Mouse (Mus musculus) common myeloid progenitor, adult 5-6 weeks (primary cell): ENCODE measurements around the gene Ubash3b. TPM values are rescaled to one million over a fixed set of nuclear protein-coding genes. Genes with fewer than 3 reads are reported as not detected.
A peak's percentile ranks its signal among the peaks of the same experiment; 100 is the strongest.

ENCODE experiments used
- ATAC-seq: replicated peaks from 2 replicates; pipeline ENCODE4 v1.8.0; 2016; ENCODE audit warnings: low read depth, mild to moderate bottlenecking, moderate TSS enrichment, inconsistent platforms; ENCODE audit not compliant: poor library complexity, severe bottlenecking
- total RNA-seq: library from RNA; stranded (forward); fragments of 200-1000, 187-1606 nt; gene quantifications from 2 replicates; pipeline ENCODE4 v1.2.3, GENCODE M21; 2017

The Ubash3b gene
- total RNA-seq, 1 experiment from 2014 or later, result 9.1 TPM

GRCm38 (mm10) chr9:41071906-41072511 is 89.5 kb downstream of the Ubash3b start:
- peak; percentile 16 for ATAC-seq

DNA sequence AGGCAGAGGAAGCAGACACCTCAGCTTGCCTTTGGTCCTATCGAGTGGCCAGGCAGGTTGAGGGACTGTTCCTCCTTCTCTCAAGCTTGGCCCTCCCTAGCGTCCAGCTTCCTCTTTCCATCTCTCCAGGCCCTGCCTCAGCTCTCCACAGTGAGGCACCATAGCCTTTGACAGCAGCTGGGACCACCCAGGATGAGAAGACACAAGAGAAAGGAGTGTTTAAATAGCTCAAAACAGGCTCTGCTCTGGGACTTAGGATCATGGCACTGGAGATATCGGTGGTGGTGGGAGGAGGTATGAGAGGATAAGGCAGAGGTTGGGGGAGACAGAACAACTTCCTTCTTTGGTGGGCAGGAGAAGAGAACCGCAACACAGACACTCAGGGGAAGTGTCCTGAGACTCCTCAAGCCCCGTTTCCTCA is 90.7 kb downstream of the Ubash3b start:
- peak; percentile 45 for ATAC-seq

GRCm38 (mm10) chr9:41069509-41069908 is 92.0 kb downstream of the Ubash3b start:
- ATAC-seq, result no peak

DNA sequence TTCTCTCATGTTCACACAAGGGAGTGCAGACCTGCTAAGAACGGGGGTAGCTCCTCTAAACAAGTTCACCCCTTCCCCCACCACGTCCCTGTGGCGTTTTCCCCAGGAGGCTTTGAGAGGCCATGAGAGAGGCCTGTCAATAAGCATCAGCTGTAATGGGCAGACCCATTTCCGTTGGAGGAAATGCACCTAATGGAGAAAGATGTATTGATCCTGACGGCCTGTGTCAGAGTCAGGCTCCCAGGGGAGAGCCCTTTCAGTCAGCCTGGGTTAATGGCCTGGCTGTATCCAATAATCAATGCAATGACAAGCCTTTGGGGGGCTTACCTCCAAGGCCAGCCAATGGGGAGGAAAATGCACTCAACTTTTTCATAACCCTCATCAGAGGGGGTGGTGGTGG is 100.1 kb downstream of the Ubash3b start:
- ATAC-seq, result no peak

DNA sequence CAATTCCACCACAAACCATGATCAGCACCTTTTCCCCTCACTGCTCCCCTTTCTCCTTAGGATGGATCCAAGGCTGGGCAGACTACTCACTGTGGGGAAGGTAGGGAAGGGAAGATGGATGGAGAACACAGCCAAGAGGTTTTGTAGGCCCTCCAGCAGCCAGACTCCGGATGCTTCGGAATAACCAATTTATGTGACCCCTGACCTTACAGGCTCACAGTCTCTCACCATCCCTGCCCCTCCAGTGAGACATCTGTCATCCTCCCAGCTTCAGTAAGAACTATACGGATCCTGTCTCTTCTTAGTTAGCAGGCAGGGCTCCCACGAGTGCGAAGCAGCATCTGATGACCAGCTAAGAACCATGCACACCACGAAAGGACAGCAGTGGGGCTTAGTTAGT is 100.9 kb downstream of the Ubash3b start:
- ATAC-seq, result no peak

DNA sequence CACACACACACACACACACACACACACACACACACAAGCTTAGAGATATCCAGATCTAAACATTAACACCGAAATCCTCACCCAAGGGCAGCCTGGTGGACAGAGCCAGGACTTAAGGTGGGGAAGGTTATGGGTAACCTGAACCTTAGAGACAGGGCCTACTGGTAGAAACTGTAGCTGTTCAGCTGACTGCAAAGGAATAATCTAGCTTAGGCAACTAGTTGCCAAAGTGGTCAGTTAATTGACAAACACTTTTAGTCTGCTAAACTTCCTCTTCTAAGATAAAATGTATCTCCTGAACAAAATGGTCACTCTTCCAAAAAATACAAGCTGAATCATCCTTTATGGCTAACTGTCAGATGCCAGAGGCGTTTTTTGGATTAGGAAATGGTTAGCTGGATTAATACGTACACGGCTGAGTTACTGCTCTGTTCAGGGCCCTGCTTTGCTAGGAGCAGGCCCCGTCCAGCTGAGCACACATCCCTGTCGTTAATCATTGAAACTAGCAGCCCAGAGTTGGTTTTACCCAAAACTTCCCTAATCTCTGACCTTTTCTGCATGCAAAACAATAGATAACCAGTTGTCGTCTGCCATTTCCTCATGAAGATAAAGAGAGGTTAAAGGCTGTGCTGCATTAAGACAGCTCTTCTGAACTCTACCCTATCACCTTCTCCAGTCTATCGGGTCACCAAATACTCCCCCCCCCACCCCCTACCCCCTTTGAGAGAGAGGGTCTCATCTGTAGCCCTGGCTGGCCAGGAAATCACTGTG is 102.5 kb downstream of the Ubash3b start:
- peak; percentile 75 for ATAC-seq

- ATAC-seq, result no peak
Observed at GRCm38 (mm10) chr9:41054166-41054565, 107.3 kb downstream of the Ubash3b start.

GRCm38 (mm10) chr9:41053478-41053877 is 108.0 kb downstream of the Ubash3b start:
- no peak for ATAC-seq

DNA sequence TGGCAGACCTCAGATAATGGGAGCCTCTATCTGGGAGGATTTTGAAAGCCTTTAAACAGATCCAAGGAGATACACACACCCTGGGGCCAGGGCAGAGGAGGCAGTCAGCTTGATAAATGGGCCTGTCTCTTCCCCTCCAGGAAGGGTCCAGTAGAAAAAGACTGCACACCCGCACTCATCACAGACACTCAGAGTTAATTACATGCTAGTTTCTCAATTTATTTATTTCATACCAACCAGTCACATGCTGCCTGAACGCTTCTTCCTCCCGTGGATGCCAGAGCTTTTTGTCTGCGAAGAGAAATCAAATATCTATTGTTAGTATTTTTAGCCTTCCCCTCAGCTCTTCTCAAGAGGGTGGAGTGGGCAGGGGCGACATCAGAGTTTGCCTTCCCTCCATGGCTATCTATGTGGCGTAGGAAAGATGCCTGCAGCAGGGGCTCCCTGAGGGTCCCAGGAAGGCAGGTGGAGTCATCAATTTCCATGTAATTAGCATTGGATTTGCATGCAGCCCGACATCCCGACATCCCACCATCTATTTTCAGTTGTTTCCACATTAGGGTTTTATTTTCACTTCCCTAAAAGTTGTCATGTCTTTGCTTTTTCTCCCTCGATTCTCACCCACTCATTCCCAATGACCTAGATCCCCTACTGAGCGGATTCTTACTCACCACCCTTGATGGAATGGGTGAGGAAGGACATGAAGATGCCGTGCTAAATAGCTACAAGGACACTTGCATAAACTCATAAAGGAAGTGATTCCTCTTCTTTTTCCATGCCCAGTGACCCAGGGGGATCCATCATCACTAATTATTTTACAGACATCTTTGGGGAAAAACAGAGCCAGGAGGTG is 110.2 kb downstream of the Ubash3b start:
- ATAC-seq, result 0 out of 2 replicates have a peak, but pooled peaks have one; percentile 24

GRCm38 (mm10) chr9:41050331-41051079 is 111.0 kb downstream of the Ubash3b start:
- no peak for ATAC-seq

GRCm38 (mm10) chr9:41049282-41049681 is 112.2 kb downstream of the Ubash3b start:
- peak; percentile 54 for ATAC-seq

DNA sequence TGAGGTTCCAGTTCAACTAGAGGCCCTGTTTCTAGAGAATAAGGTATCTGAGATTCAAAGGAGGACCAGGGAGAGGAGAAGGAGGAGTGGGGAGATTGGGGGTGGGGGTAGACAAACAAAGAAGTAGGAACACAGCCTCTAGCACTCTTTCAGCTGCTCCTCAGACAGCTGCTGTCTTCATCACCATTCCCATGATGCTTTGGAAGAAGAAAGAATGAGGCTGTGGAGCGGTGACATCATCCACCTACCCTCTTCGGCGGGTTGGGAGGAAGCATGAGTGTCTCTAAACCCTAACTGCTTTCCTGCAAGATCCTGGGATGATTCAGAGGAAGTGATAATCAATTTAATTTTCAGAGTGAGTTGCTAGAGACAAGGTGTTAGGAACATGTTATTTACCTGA is 112.7 kb downstream of the Ubash3b start:
- no peak for ATAC-seq

- no peak for ATAC-seq
Observed at GRCm38 (mm10) chr9:41048216-41048615, 113.3 kb downstream of the Ubash3b start.

GRCm38 (mm10) chr9:41047654-41048053 is 113.8 kb downstream of the Ubash3b start:
- no peak for ATAC-seq

DNA sequence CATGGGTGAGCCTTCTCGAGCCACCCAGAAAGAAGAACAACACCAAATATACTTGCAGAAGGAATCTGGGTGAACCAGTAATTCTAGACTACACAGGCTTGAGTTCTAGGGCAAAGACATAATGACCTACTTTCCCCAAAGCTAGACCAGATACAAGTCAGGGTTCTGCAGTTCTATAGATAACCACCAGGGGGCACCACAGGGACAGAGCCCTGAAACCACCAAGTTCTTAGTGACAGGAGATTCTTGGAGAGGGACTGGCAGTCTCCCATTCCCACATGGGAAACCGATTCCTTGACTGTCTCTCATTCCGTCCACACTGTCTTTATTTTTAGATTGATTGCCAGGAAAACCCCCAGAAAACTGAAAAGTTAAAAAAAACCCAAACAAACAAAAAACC is 116.9 kb downstream of the Ubash3b start:
- peak; percentile 68; the same call in 1 of the 2 replicates for ATAC-seq

GRCm38 (mm10) chr9:41043641-41044040 is 117.9 kb downstream of the Ubash3b start:
- ATAC-seq, result no peak

DNA sequence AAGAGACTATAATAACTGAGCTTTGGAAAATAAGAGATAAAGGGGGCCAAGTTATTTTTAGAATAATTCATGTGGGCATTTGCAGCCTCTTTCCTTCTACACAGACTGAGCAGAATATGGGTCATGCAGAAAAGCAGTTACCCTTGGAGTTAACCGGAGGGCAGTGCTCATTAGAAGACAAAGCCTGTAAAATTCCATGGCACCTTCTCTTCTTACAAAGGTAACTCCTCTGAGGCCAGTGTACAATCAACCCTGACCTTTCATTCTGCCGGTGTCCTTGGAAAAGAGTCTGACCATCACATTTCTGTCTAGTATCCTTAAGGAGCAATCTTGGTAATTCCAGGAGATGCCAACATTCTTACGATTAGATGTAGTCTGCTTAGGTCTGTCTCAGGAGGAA is 120.1 kb downstream of the Ubash3b start:
- no peak for ATAC-seq

DNA sequence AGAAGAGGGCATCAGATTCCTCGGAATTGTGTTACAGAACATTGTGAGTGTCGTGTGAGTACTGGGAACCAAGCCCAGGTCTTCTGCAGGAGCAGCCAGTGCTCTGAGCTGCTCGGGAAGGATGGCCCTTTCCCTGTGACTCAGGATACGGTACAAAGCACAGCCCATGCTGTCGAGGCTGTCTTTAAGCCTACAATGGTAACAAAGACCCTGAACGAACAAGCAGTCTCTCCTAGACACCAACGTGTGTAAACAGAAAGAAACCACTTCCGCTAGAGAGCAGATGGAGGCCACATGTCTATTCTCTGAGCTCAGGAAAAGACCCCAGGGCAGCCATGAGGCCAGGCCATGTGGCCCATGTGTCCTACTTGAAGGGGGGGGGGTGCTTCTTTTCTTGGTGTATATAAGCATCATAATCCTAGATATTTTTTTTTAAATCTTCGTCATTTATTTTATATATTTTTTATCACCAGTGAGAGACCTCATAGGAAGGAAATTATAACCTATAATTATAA is 123.3 kb downstream of the Ubash3b start:
- ATAC-seq, result no peak

- ATAC-seq, result no peak
Observed at GRCm38 (mm10) chr9:41031590-41032489, 129.7 kb downstream of the Ubash3b start.
